Mouse (Mus musculus) lung, postnatal 0 days (tissue): ENCODE data around the gene Tspan18.

Experiments used
- CTCF ChIP-seq: IDR thresholded peaks from 2 replicates; pipeline ENCODE4 v1.5.1; 2016; ENCODE audit warnings: antibody characterized with exemption, mild to moderate bottlenecking
- EP300 ChIP-seq: IDR thresholded peaks from 2 replicates; pipeline ENCODE4 v1.6.1; 2016; ENCODE audit warnings: antibody characterized with exemption, mild to moderate bottlenecking, control low read depth

- TF ChIP-seq CTCF (no peak), EP300 (no peak)
Measured at GRCm38 (mm10) chr2:93206126-93206525, 128.2 kb downstream of the Tspan18 start.
